Mouse (Mus musculus) induced T-regulatory cell, adult 2 months (primary cell): ENCODE measurements around the gene Gpr137b.
"Not testable (repeated sequence)": the region's sequence is repeated elsewhere in the genome, so short reads cannot be mapped to it uniquely, and the experiment has no call there.

Experiments
- DNase-seq: peaks from one replicate; pipeline ENCODE4 v3.0.0-alpha.2; 2012; ENCODE audit warnings: low read depth

Gene Gpr137b

DNA sequence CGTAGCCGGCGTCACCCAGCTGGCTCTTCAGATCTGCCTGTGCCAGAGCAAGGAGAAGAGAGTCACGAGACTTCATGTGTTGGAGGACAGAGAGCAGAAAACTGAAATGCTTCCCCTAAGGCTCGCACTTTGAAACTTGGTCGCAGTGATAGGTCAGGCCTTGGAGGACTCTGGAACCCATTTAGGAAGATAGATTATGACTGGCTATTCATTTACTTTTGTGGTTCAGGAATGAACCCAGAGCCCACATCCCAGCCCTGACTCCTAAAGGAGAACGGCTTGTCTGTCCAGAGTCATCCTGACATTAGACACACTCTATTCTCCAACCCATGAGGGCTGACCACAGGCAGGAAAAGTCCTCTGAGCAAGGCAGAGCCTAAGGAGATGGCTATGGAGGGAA, 30.3 kb downstream of the Gpr137b start:
- not testable (repeated sequence) for DNase-seq

DNA sequence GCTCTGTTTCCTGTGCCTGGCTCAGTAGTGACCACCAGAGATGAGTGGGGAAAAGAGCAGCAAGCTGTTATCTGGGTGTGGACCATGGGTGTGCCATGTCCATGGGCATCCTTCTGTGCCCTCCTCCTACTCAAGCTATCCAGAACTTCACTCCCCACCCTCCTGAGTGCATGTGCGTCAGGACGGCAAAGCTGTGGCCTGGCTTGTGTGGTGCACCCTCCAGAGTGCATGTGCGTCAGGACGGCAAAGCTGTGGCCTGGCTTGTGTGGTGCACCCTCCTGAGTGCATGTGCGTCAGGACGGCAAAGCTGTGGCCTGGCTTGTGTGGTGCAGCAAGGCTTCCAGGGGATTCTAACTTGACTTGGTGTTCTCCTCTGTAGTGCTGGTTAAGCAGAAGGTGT, 31.6 kb downstream of the Gpr137b start:
- not testable (repeated sequence) for DNase-seq

DNA sequence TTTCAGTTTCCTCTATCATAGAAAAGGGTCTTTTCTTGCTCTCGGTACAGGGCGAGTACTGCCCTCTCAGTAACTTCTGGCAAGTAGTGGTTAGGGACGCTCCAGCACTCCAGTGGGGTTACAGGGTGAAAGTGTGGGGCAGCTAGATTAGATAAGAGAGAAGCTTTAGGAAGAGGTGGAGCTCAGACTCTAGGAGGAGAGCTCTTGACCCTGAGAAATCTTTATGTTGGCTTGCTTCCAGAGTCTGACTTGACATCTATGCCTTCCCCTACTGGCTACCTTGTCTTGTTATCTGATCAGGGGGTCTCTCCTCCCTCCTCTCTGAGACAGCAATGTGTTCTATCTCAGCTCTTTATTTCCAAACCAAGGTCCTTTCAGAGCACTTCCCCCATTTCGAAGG, 33.8 kb downstream of the Gpr137b start:
- DNase-seq: not testable (repeated sequence)

DNA sequence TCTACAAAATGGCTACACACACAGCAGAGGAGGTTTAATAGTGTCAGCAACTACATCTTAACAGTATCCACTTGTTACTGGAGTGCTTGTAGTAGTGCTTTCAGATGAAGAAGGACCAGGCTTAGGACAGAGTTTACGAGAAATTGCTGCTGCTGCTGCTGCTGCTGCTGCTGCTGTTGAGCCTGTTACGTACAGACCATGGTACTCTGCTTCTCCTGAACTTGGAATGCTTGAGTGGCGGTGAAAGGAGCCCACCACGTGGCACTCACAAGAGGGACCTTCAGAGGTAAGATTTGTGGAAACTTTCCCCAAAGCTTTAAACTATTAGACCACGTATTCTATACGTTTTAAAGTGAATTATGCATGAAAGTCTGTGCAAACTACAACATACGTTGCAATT, 35.2 kb downstream of the Gpr137b start:
- DNase-seq: not testable (repeated sequence)

DNA sequence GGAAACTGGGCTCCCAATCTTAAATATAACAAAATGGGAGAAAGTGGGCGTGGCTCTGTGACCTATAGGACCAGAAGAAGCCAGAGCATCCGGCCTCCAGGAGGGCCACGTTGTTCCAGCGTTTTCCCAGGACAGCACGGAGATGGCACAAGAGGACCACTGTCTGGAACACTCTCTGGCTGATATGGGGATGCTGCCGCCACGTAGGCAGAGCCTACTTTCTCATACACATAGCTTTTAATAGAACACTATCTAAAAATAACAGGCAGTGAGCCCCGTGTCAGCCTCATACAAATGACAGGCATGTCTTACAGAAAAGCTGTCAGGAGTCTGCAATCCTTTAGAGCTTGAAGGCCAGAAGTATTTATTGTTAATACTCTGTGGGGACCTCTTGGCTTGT, 35.7 kb downstream of the Gpr137b start:
- not testable (repeated sequence) for DNase-seq

DNA sequence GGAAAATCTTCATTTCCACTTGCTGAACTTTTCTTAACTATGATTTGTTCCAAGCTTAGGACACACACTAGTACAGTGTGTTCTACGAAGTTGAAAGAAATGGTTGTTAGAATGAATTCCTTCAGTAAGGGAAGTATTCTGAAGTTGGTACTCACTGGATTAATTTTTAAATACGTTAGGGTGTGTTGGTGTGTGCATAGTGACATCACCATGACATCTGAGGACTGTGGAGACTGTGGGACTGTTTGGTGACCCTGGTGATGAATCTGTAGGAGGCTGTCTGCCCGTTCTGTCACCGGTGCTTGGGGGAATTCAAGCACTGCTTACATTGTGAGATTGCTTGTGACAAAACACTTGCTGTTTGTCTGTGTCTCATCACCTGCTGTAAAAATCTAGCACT, 41.7 kb downstream of the Gpr137b start:
- not testable (repeated sequence) for DNase-seq

DNA sequence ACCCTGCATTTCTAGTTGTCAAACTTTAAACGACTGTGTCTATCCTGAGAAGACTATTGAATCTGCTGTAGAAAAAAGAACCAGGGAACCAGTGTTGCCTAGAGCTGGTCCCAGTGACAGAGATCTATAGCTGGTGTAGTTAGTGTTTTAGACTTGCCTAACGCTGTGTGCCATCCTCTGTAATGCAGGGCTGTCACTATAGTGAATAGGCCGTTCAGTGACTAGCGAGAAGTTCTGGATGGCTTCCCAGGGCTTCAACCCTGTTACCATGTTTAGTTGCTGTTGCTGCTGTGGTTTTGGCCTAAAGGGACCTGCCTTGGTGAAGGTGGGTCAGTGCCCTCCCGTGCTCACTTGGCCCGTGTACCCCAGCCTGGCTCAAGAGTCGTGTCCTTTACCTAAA, 43.1 kb downstream of the Gpr137b start:
- DNase-seq: not testable (repeated sequence)

DNA sequence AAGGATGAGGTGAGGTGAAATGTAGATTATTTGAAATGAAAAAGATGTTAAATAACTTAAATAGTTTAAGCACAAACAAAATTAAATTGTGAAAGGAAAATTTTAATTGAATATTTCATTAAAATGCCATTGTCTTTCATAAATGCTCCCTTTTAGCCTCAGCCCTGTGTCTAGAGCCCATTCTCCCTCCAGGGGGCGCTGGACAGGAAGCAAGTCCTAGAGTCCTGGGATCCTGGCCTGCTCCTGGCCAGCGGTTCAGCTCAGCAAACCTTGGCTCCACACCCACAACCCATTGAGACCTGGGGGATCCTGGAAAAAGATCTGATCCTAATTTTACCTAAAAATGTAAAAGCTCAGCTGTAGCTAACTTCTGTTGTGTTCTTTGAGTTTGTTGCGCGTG, 44.5 kb downstream of the Gpr137b start:
- DNase-seq: peak; percentile 41

DNA sequence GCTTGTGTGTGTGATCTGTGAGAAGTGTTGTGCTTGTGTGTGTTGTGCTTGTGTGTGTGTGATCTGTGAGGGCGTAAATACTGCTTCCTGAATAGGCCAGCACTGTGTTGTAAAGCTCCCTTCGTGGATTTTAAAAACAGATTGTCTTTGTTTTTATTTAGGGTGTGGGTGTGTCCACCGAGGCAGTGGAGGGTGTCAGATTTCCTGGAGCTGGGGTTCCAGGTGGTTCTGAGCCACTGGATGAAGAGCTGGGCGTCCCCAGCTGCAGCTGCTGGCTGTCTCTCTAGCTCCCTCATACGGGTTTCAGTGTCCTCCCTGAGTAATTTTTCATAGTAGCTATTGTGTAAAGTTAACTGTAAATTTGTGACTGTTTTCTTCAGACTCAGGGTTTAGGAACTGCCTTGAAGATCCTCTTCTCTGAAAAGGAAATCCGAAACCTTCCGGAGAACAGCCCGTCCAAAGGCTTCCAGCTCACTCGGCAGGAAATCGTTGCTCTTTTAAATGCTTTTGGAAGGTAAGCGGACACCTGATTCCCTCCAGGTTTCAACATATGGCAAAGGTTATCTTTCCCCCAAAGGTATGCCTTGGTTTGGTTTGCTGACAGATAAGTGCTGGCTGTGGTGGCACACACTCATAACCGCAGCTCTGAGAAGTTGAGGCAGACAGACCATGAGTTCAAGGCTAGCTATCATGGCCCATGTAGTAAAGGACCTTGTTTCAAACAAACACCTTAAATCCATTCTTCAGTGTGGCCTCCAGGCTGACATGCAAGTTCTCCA, 46.0 kb downstream of the Gpr137b start:
- DNase-seq: not testable (repeated sequence)

DNA sequence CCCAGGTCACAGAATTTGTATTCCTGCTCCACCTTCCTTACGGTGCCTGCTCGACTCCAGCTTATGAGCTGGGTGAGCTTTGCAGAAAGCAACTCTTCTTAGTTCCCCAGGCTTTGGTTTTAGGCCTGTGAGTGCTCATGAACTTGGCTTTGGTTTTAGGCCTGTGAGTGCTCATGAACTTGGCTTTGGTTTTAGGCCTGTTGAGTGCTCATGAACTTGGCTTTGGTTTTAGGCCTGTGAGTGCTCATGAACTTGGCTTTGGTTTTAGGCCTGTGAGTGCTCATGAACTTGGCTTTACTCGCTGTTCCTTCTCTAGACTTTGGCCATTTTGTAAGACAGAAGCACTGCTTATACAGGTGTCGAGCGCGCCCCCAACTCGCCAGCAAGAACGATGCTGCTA, 56.5 kb downstream of the Gpr137b start:
- DNase-seq: not testable (repeated sequence)

DNA sequence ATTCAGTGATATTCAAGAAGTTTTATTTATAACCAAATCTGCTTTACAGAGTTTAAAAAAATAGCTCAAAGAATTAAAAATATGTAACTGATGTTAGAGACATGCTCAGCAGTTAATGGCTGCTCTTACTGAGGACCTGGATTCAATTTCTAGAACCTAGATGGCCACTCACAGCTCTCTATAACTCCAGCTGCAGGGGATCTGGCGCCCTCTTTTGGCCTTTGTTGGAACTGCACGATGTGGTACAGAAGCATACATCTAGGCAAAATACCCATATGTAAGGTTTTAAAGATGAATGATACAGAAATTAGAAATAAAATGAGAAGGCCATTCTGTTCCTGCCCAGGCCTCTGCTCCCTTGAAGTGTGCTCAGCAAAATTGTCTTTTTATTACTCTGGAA, 64.9 kb downstream of the Gpr137b start:
- peak; percentile 59 for DNase-seq
